Mouse (Mus musculus): Measurements from ENCODE around the gene Wipi1. TPM values are rescaled to one million over a fixed set of nuclear protein-coding genes. Genes with fewer than 3 reads are reported as not detected.
"Not testable (repeated sequence)": the region's sequence is repeated elsewhere in the genome, so short reads cannot be mapped to it uniquely, and the experiment has no call there.

Wipi1 gene
- polyA plus RNA-seq (2015; fragmentation: Nextera tagmentation; extraction: Ambion mirVana), result 17.6 TPM in 2 replicates

DNA sequence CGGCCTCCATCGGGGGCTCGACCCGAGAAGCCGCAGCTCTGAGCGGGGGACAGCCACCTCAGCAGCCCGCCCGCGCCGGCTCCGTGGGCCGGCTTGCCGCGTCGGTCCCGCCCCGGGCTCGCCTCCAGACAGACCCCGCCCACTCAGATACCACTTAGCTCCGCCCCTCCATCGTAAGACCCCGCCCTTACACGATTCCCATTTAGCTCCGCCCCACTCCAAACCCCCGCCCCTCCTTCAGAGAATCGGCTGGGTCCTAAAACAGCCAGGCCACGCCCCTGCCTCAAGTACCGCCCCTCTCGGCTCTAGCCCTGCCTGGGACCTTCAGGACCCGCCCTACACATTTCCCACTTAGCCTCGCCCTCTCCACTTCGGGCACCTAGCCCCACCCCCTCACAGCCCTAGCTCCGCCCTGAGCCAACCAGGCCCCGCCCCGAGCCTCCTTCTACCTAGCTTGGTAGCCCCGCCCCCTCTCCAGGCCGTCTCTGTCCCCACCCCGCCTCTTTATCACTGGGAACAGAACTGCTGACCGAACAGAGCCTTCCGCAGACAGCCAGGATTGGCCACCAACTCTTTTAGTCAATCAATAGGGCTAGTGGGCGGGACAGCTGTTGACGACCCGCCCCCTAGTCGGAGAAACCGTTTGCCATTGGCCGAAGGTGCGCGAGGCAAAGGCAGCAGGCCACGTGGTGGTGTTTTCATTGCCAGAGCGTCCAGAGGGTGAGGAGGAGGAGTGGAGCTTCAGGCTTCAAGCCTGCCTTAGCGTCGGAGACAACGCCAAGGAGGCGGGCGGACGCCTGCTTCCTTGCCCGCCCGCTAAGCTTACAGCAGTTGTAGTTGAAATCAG, at the start of gene Wipi1:
Gene Wipi1 (minus strand): TSS at position 665 of the 847 bp plus-strand sequence.
- H3K9me3 ChIP-seq (ENCODE audit: low read length), result no peaks in the 10 kb centered on the region
- 1% methylated on average over 45 of the region's 58 CpGs for WGBS (ENCODE audit: insufficient replicate concordance)
- H3K27ac ChIP-seq (ENCODE audit: low read depth), result peak within 1 kb of the TSS; percentile 95
- ATAC-seq, result peak; percentile 91
- peak within 1 kb of the TSS; percentile 93 for H3K4me2 ChIP-seq (ENCODE audit: low read depth, low read length)
- no peaks in the 10 kb centered on the region for H3K27me3 ChIP-seq (ENCODE audit: insufficient read depth, low read length)
- no peaks in the 10 kb centered on the region for H3K36me3 ChIP-seq (replicated peaks; ENCODE audit: insufficient read depth, low read length)
- H3K4me3 ChIP-seq (ENCODE audit: low read depth, low read length), result peak within 1 kb of the TSS; percentile 87
- peak; percentile 40; the same call in 1 of the 2 replicates for TF ChIP-seq EP300 (IDR thresholded peaks at IDR 0.05; ENCODE audit: low read depth)
- TF ChIP-seq CTCF (IDR thresholded peaks at IDR 0.05; ENCODE audit: low read depth), result no peak
- peaks cover 32% of the 10 kb centered on the region for H3K4me1 ChIP-seq (ENCODE audit: insufficient read depth)
- H3K9ac ChIP-seq (replicated peaks), result peak within 1 kb of the TSS; percentile 87
- peak; percentile 100 for DNase-seq

DNA sequence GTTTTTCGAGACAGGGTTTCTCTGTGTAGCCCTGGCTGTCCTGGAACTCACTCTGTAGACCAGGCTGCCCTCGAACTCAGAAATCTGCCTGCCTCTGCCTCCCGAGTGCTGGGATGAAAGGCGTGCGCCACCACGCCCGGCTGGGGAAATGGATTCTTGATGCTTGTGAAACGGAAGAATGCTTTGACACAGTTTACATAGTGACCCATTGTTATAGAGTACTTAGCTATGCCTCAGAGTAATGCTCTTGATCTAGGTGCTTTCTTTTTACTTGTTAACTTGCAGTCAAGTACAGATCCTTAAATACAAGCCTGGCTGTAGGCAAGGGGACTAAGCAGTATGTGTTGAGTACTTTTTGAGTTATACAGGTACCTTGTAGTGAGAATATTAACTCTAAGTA, 48.8 kb upstream of the Wipi1 start:
- not testable (repeated sequence) for H3K9me3 ChIP-seq (ENCODE audit: low read length); H3K4me2 ChIP-seq (ENCODE audit: low read depth, low read length); H3K4me3 ChIP-seq (ENCODE audit: low read depth, low read length); H3K9ac ChIP-seq (replicated peaks); H3K27me3 ChIP-seq (ENCODE audit: insufficient read depth, low read length); DNase-seq; ATAC-seq; H3K27ac ChIP-seq (ENCODE audit: low read depth)
- 87% methylated on average over 8 of the region's 8 CpGs for WGBS (ENCODE audit: insufficient replicate concordance)
- H3K36me3 ChIP-seq (replicated peaks; ENCODE audit: insufficient read depth, low read length), result peaks cover 72% of the 10 kb centered on the region
- peaks cover 12% of the 10 kb centered on the region for H3K4me1 ChIP-seq (ENCODE audit: insufficient read depth)

DNA sequence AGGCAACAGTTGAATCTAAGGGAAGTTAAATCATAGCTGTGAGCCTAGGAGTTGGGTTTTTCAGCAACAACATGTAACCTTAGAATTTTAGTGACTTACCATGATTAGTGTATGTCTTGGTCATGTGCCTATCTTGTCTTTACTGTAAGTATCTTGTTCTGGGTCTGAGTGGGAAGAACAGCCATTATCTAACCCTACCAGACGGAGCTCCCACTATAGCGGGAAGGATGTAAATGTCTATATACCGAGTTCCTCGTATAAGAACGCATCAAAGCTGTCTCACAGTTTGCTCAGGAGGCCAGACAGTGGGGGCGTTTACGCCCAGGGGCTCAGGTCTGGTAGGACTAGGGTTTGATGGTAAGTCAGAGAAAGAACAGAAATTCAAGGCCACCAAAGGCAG, 44.5 kb upstream of the Wipi1 start:
- peaks cover 34% of the 10 kb centered on the region for H3K4me1 ChIP-seq (ENCODE audit: insufficient read depth)
- H3K9me3 ChIP-seq (ENCODE audit: low read length), result no peaks in the 10 kb centered on the region
- ATAC-seq (peak; percentile 30; the same call in 1 of the 2 replicates), DNase-seq (no peak)
- no peak overlapping the region for H3K27ac ChIP-seq (ENCODE audit: low read depth)
- H3K4me2 ChIP-seq (ENCODE audit: low read depth, low read length), result no peak overlapping the region
- H3K36me3 ChIP-seq (replicated peaks; ENCODE audit: insufficient read depth, low read length), result peaks cover 49% of the 10 kb centered on the region
- WGBS (ENCODE audit: insufficient replicate concordance), result 42% methylated on average over 7 of the region's 7 CpGs
- TF ChIP-seq EP300 (IDR thresholded peaks at IDR 0.05; ENCODE audit: low read depth), result peak; percentile 69
- no peak for TF ChIP-seq CTCF (IDR thresholded peaks at IDR 0.05; ENCODE audit: low read depth)
- no peaks in the 10 kb centered on the region for H3K27me3 ChIP-seq (ENCODE audit: insufficient read depth, low read length)
- H3K9ac ChIP-seq (replicated peaks), result no peak overlapping the region
- H3K4me3 ChIP-seq (ENCODE audit: low read depth, low read length), result no peak overlapping the region

DNA sequence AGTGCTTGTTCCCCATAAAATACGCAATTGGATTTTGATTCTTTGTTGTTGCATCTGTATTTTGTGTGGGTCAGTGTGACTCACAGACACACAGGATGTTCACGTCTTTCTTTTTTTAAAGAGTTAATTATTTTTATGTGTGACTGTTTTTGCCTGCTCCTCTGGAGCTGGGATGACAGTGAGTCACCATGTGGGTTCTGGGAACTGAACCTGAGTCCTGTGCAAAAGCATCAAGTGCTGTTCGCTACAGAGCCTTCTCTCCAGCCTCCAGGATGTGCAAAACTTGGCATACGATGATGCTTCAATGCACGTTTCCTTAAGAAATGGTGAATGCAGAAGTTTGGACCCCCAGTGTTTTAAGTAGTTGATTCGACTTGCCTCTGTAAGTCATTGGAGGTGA, 42.8 kb upstream of the Wipi1 start:
- Histone ChIP-seq H3K4me3 (ENCODE audit: low read depth, low read length) (no peak overlapping the region), H3K4me1 (ENCODE audit: insufficient read depth) (peaks cover 42% of the 10 kb centered on the region), H3K9ac (replicated peaks) (no peak overlapping the region), H3K27me3 (ENCODE audit: insufficient read depth, low read length) (no peaks in the 10 kb centered on the region), H3K36me3 (replicated peaks; ENCODE audit: insufficient read depth, low read length) (peaks cover 33% of the 10 kb centered on the region), H3K4me2 (ENCODE audit: low read depth, low read length) (no peak overlapping the region), H3K9me3 (ENCODE audit: low read length) (no peaks in the 10 kb centered on the region), H3K27ac (ENCODE audit: low read depth) (no peak overlapping the region)
- TF ChIP-seq CTCF (IDR thresholded peaks at IDR 0.05; ENCODE audit: low read depth), result no peak
- ATAC-seq (no peak), DNase-seq (no peak)
- WGBS (ENCODE audit: insufficient replicate concordance), result 87% methylated on average over 6 of the region's 6 CpGs

DNA sequence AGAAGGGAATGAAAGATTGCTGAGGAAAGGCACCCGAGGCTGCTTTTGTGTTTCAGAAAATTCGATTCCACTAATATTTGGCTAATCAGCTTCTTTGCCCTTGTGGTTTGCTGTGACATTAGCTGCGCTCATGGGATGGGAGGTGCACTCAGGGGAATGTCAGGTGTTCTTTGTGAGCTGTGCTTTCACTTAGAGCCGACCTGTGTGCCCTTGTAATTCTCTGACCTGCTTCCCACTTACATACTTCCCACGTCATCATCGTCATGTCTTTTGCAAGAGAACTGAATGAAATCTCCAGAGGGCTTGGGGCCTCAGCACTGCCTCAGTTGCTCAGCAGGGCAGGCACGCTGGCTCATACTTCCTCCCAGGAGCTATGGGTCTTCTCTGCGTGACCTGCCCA, 41.4 kb upstream of the Wipi1 start:
- Histone ChIP-seq H3K27me3 (ENCODE audit: insufficient read depth, low read length) (no peaks in the 10 kb centered on the region), H3K4me2 (ENCODE audit: low read depth, low read length) (peak overlapping the region; percentile 98), H3K4me1 (ENCODE audit: insufficient read depth) (peaks cover 54% of the 10 kb centered on the region), H3K36me3 (replicated peaks; ENCODE audit: insufficient read depth, low read length) (peaks cover 26% of the 10 kb centered on the region), H3K27ac (ENCODE audit: low read depth) (peak overlapping the region; percentile 93), H3K9ac (replicated peaks) (peak overlapping the region; percentile 22; the same call in 1 of the 2 replicates), H3K9me3 (ENCODE audit: low read length) (no peaks in the 10 kb centered on the region), H3K4me3 (ENCODE audit: low read depth, low read length) (no peak overlapping the region)
- DNase-seq (no peak), ATAC-seq (no peak)
- 63% methylated on average over 8 of the region's 8 CpGs for WGBS (ENCODE audit: insufficient replicate concordance)
- TF ChIP-seq EP300 (IDR thresholded peaks at IDR 0.05; ENCODE audit: low read depth) (no peak), CTCF (IDR thresholded peaks at IDR 0.05; ENCODE audit: low read depth) (no peak)

DNA sequence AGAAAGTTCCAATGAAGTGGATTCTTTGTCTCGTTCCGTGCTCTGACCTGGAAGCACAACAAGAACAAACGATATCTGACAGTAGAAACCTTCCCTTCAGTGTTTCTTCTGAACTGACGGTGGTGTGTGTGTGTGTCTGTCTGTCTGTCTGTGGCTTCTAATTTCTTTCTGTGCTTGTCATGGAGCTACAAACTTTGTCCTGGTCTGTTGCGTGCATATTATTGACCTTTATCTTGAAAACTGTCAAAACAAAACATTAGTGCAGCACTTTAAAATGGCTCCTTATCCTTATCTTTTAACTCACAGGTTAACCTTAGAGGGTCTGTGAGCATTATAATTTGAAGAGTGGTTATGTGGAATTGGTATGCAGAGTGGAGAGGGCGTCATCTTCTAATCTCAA, 40.7 kb upstream of the Wipi1 start:
- TF ChIP-seq EP300 (IDR thresholded peaks at IDR 0.05; ENCODE audit: low read depth) (no peak), CTCF (IDR thresholded peaks at IDR 0.05; ENCODE audit: low read depth) (no peak)
- Histone ChIP-seq H3K27ac (ENCODE audit: low read depth) (peak overlapping the region; percentile 93), H3K4me3 (ENCODE audit: low read depth, low read length) (peak overlapping the region; percentile 81), H3K4me1 (ENCODE audit: insufficient read depth) (peaks cover 54% of the 10 kb centered on the region), H3K4me2 (ENCODE audit: low read depth, low read length) (peak overlapping the region; percentile 98), H3K9me3 (ENCODE audit: low read length) (no peaks in the 10 kb centered on the region), H3K9ac (replicated peaks) (peak overlapping the region; percentile 86), H3K36me3 (replicated peaks; ENCODE audit: insufficient read depth, low read length) (peaks cover 26% of the 10 kb centered on the region), H3K27me3 (ENCODE audit: insufficient read depth, low read length) (no peaks in the 10 kb centered on the region)
- ATAC-seq (no peak), DNase-seq (no peak)
- 35% methylated on average over 6 of the region's 6 CpGs for WGBS (ENCODE audit: insufficient replicate concordance)
